Comparison of ENCODE assay signal across 11 mouse cellular contexts in the genomic region with DNA sequence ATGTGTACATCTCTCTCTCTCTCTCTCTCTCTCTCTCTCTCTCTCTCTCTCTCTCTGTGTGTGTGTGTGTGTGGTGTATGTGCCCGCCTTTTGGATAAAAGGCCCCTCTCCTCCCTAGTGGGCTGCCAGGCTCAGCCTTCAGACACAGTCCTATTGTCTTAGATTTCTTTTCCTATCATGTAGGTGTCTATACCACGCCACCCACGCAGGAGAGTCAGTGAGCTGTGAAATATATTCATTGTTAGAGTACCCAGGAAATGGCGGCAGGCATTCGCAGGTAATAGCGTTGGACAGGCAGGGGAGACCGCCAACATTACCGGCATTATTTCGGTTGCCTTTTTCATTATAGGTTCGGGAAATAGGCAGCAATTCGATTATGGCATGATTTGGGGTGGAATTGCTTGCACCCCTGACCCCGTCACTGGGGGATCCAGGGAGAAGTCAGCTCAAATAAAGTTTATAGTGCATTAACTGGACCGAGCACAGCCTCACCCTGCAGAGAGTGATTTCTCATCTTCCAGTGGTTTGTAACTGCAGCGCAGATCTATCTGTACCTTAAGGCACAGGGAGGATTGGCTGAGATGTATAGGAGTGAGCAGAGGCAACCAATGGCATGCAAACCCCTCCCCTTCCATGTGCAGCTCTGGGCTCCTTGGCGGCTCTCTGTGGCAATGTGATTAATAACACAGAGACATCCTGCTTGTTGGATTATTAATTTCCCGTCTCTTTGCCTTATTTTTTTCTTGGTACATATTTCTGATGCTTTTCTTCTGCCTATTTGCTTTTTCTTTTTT.
DNase-seq lines count a peak whose midpoint lies in the region; ATAC-seq lines count a peak whose summit lies in the region.
"Had no signal": no experiment of that assay in that cellular context is flagged by ENCODE, and none has a peak within 500 bp of the region (broad histone marks: within the 10 kb centered on the region; RNA-seq: fewer than 3 reads in every experiment).

No protein-coding gene starts in this region.

- no peaks in the 10 kb centered on the region for H3K9me3 ChIP-seq in midbrain, embryonic 11.5 days (ENCODE audit: control insufficient read depth, low read length)
- H3K9me3 ChIP-seq in midbrain, embryonic 10.5 days (replicated peaks) = no peaks in the 10 kb centered on the region
- no peaks in the 10 kb centered on the region for H3K9me3 ChIP-seq in hindbrain, embryonic 11.5 days (ENCODE audit: control insufficient read depth, low read length)
- no peaks in the 10 kb centered on the region for H3K9me3 ChIP-seq in limb, embryonic 12.5 days

- H3K36me3 ChIP-seq in midbrain, embryonic 11.5 days (ENCODE audit: control insufficient read depth, insufficient read depth, low read length) = no peaks in the 10 kb centered on the region
- H3K36me3 ChIP-seq in midbrain, embryonic 10.5 days = no peaks in the 10 kb centered on the region
- no peaks in the 10 kb centered on the region for H3K36me3 ChIP-seq in hindbrain, embryonic 11.5 days (ENCODE audit: control insufficient read depth, insufficient read depth, low read length)
- H3K36me3 ChIP-seq in limb, embryonic 12.5 days = no peaks in the 10 kb centered on the region

- peak; percentile 80 for DNase-seq in midbrain, embryonic 11.5 days (ENCODE audit: low spot score, missing footprints)
- no peak for DNase-seq in midbrain, embryonic 10.5 days (ENCODE audit: low spot score)
- DNase-seq in hindbrain, embryonic 11.5 days (ENCODE audit: low spot score) = peak; percentile 44
- no peak for DNase-seq in adipocyte (ENCODE audit: low spot score)
- DNase-seq in adrenal gland, postnatal 25 days = no peak
- DNase-seq: cerebellum, adult 8-10 months; lung, postnatal 14 days; right cerebral cortex, postnatal 4 days had no signal

- no peak overlapping the region for H3K4me3 ChIP-seq in midbrain, embryonic 11.5 days (ENCODE audit: low read depth, low read length)
- no peak overlapping the region for H3K4me3 ChIP-seq in midbrain, embryonic 10.5 days
- no peak overlapping the region for H3K4me3 ChIP-seq in hindbrain, embryonic 11.5 days (ENCODE audit: low read depth, low read length)
- no peak overlapping the region for H3K4me3 ChIP-seq in limb, embryonic 12.5 days (replicated peaks)

- H3K4me1 ChIP-seq in midbrain, embryonic 11.5 days (ENCODE audit: control insufficient read depth, insufficient read depth, low read length) = peaks cover 25% of the 10 kb centered on the region
- peaks cover 52% of the 10 kb centered on the region for H3K4me1 ChIP-seq in midbrain, embryonic 10.5 days
- H3K4me1 ChIP-seq in hindbrain, embryonic 11.5 days (replicated peaks; ENCODE audit: control insufficient read depth, insufficient read depth, low read length) = peaks cover 6% of the 10 kb centered on the region
- H3K4me1 ChIP-seq in limb, embryonic 12.5 days (replicated peaks) = peaks cover 16% of the 10 kb centered on the region

- H3K27me3 ChIP-seq in midbrain, embryonic 11.5 days (ENCODE audit: control insufficient read depth, insufficient read depth, low read length) = no peaks in the 10 kb centered on the region
- H3K27me3 ChIP-seq in midbrain, embryonic 10.5 days (ENCODE audit: low read depth, poor library complexity, severe bottlenecking) = peaks cover 13% of the 10 kb centered on the region
- no peaks in the 10 kb centered on the region for H3K27me3 ChIP-seq in hindbrain, embryonic 11.5 days (ENCODE audit: control insufficient read depth, insufficient read depth, low read length)
- H3K27me3 ChIP-seq in limb, embryonic 12.5 days = no peaks in the 10 kb centered on the region

- H3K27ac ChIP-seq in midbrain, embryonic 11.5 days (ENCODE audit: low read depth, low read length) = no peak overlapping the region
- H3K27ac ChIP-seq in midbrain, embryonic 10.5 days (replicated peaks) = no peak overlapping the region
- H3K27ac ChIP-seq in hindbrain, embryonic 11.5 days (ENCODE audit: low read depth, low read length) = 0 out of 2 replicates have a peak overlapping the region, but pooled peaks have one; percentile 38
- H3K27ac ChIP-seq in limb, embryonic 12.5 days = no peak overlapping the region

- no peak overlapping the region for H3K4me2 ChIP-seq in midbrain, embryonic 11.5 days
- no peak overlapping the region for H3K4me2 ChIP-seq in hindbrain, embryonic 11.5 days (replicated peaks; ENCODE audit: low read depth, low read length)
- H3K4me2 ChIP-seq in limb, embryonic 12.5 days = peak overlapping the region; percentile 42

- no peak overlapping the region for H3K9ac ChIP-seq in midbrain, embryonic 11.5 days (ENCODE audit: low read length)
- H3K9ac ChIP-seq in hindbrain, embryonic 11.5 days (ENCODE audit: low read depth, low read length) = no peak overlapping the region
- no peak overlapping the region for H3K9ac ChIP-seq in limb, embryonic 12.5 days (replicated peaks)

- ATAC-seq in midbrain, embryonic 11.5 days (ENCODE audit: low FRiP score) = 0 out of 2 replicates have a peak, but pooled peaks have one; percentile 38
- ATAC-seq in hindbrain, embryonic 11.5 days (ENCODE audit: low FRiP score) = peak; percentile 34; the same call in 1 of the 2 replicates
- peak; percentile 58; the same call in 1 of the 2 replicates for ATAC-seq in limb, embryonic 12.5 days (ENCODE audit: insufficient number of reproducible peaks, insufficient read depth, low FRiP score, low TSS enrichment, low read depth)
- ATAC-seq in inflammation-experienced regulatory T-cells, adult 6 months = no peak
- no peak for ATAC-seq in granulocyte monocyte progenitor cell, adult 5-6 weeks (replicated peaks; ENCODE audit: poor library complexity, severe bottlenecking)

- 73% methylated on average over 16 of the region's 16 CpGs for WGBS in midbrain, embryonic 11.5 days
- 80% methylated on average over 16 of the region's 16 CpGs for WGBS in midbrain, embryonic 10.5 days
- WGBS in hindbrain, embryonic 11.5 days = 59% methylated on average over 16 of the region's 16 CpGs
- WGBS in limb, embryonic 12.5 days = 67% methylated on average over 16 of the region's 16 CpGs

Comparison
In these comparisons a context has a peak if more than half of its experiments do, and no peak if none do; other contexts are left out.
1. DNase-seq: peak in midbrain, embryonic 11.5 days (single experiment) and hindbrain, embryonic 11.5 days (single experiment); none in midbrain, embryonic 10.5 days (single experiment), adipocyte (single experiment) and adrenal gland, postnatal 25 days (single experiment).
2. ATAC-seq: peak in midbrain, embryonic 11.5 days (single experiment), hindbrain, embryonic 11.5 days (single experiment) and limb, embryonic 12.5 days (single experiment); none in inflammation-experienced regulatory T-cells, adult 6 months (single experiment) and granulocyte monocyte progenitor cell, adult 5-6 weeks (single experiment).